Mouse (Mus musculus) liver, adult 2 months (tissue): ENCODE measurements around the gene Rnf34.

Experiments
- CTCF ChIP-seq: fragments of 200-500 bp; IDR thresholded peaks from 2 replicates; pipeline ENCODE4 v1.5.1; 2011; ENCODE audit warnings: low read depth, low read length, control low read depth
- POLR2A ChIP-seq: fragments of 200-500 bp; IDR thresholded peaks from 2 replicates; pipeline ENCODE4 v1.6.1; 2011; ENCODE audit warnings: low read length, control low read depth; ENCODE audit not compliant: insufficient read depth; ENCODE audit errors: extremely low read depth

- TF ChIP-seq POLR2A (no peak), CTCF (no peak)
Measured at GRCm38 (mm10) chr5:122880241-122880980, 30.6 kb downstream of the Rnf34 start.
